In genomic region chr3:108840000-108840715, GRCm38 (mm10) we compare ENCODE assay signal across 8 mouse cellular contexts. TPM values are rescaled to one million over a fixed set of nuclear protein-coding genes. Genes with fewer than 3 reads are reported as not detected.
A peak's percentile ranks its signal among the peaks of the same experiment; 100 is the strongest.
DNase-seq lines count a peak whose midpoint lies in the region; ATAC-seq lines count a peak whose summit lies in the region.

TSS of gene Stxbp3 (minus strand) at chr3:108840526.

- H3K27me3 ChIP-seq in heart, embryonic 10.5 days (ENCODE audit: insufficient read depth, poor library complexity, severe bottlenecking), result no peaks in the 10 kb centered on the region
- H3K27me3 ChIP-seq in kidney, embryonic 15.5 days, result no peaks in the 10 kb centered on the region

- peak within 1 kb of the TSS; percentile 61 for H3K4me2 ChIP-seq in kidney, embryonic 15.5 days

- under 1% methylated on average over 56 of the region's 56 CpGs for WGBS in heart, embryonic 10.5 days
- WGBS in kidney, embryonic 15.5 days, result under 1% methylated on average over 56 of the region's 56 CpGs

- H3K9ac ChIP-seq in kidney, embryonic 15.5 days, result peak within 1 kb of the TSS; percentile 63

- no peaks in the 10 kb centered on the region for H3K9me3 ChIP-seq in heart, embryonic 10.5 days
- H3K9me3 ChIP-seq in kidney, embryonic 15.5 days (replicated peaks), result no peaks in the 10 kb centered on the region

- peaks cover 14% of the 10 kb centered on the region for H3K4me1 ChIP-seq in heart, embryonic 10.5 days
- H3K4me1 ChIP-seq in kidney, embryonic 15.5 days, result peaks cover 13% of the 10 kb centered on the region

- peak; percentile 100 for DNase-seq in B cell, adult 2 months
- DNase-seq in brain, adult 2 months (ENCODE audit: low read depth, low spot score), result peak; percentile 99
- DNase-seq in heart, embryonic 10.5 days (ENCODE audit: low spot score), result peak; percentile 97
- peak; percentile 99 for DNase-seq in liver
- peak; percentile 99 to 100 for DNase-seq in spleen, postnatal 4 days (ENCODE audit: low spot score in 2 of 2)

- ATAC-seq in erythroblast, adult 5-6 weeks (replicated peaks; ENCODE audit: low FRiP score, poor library complexity, severe bottlenecking), result peak; percentile 93
- ATAC-seq in kidney, embryonic 15.5 days (replicated peaks; ENCODE audit: low FRiP score), result peak; percentile 98
- ATAC-seq in monocyte, adult 5-6 weeks (replicated peaks; ENCODE audit: insufficient number of reproducible peaks, low FRiP score, low TSS enrichment, poor library complexity, severe bottlenecking), result peak; percentile 93

- peak within 1 kb of the TSS; percentile 90 for H3K27ac ChIP-seq in heart, embryonic 10.5 days
- H3K27ac ChIP-seq in kidney, embryonic 15.5 days, result peak within 1 kb of the TSS; percentile 92

- H3K4me3 ChIP-seq in heart, embryonic 10.5 days, result peak within 1 kb of the TSS; percentile 74
- peak within 1 kb of the TSS; percentile 67 for H3K4me3 ChIP-seq in kidney, embryonic 15.5 days (replicated peaks)

- H3K36me3 ChIP-seq in heart, embryonic 10.5 days, result peaks cover 8% of the 10 kb centered on the region; the same call in 1 of the 2 replicates
- H3K36me3 ChIP-seq in kidney, embryonic 15.5 days, result peaks cover 10% of the 10 kb centered on the region; the same call in 1 of the 2 replicates

RNA-seq across cellular contexts. Expression of gene Stxbp3, which starts in this region (rescaled TPM):
- total RNA-seq in erythroblast, adult 5-6 weeks (2015; ENCODE audit: low replicate concordance), result 15.8 and 25.7 TPM in 2 replicates
- 16.0 and 21.0 TPM in 2 replicates for total RNA-seq in erythroblast, adult 5-6 weeks (2017; ENCODE audit: low replicate concordance)
- polyA plus RNA-seq in heart, embryonic 10.5 days (2016; fragmentation: Nextera tagmentation; extraction: Ambion mirVana), result 29.4 and 30.8 TPM in 2 replicates
- 34.9 and 35.6 TPM in 2 replicates for polyA plus RNA-seq in kidney, embryonic 15.5 days (2015; fragmentation: Nextera tagmentation; extraction: Ambion mirVana)
- 93.4 to 111 TPM (median 93.8 TPM) in 3 replicates for total RNA-seq in monocyte, adult 5-6 weeks (2017)

Comparison
In these comparisons a context has a peak if more than half of its experiments do, and no peak if none do; other contexts are left out.
1. Peak in every context shown above with its lines: DNase-seq, ATAC-seq, H3K4me3 ChIP-seq and H3K27ac ChIP-seq.